Mouse (Mus musculus) heart, adult 2 months (tissue): ENCODE measurements around the gene Elmo1. TPM values are rescaled to one million over a fixed set of nuclear protein-coding genes. Genes with fewer than 3 reads are reported as not detected.

Experiments used
- DNase-seq, 2 experiments: peaks; one replicate each; pipeline ENCODE4 v3.0.0; 2021
- H3K27ac ChIP-seq: fragments of 200-600 bp; 2 replicates; pipeline ENCODE4 v1.8.1; 2022
- H3K27me3 ChIP-seq: fragments of 200-500 bp; 2 replicates; pipeline ENCODE4 v1.6.1; 2012; ENCODE audit warnings: mild to moderate bottlenecking, low read length, inconsistent platforms, mixed read lengths; ENCODE audit not compliant: control insufficient read depth, insufficient read depth
- H3K36me3 ChIP-seq: fragments of 200-500 bp; 2 replicates; pipeline ENCODE4 v1.6.1; 2012; ENCODE audit warnings: low read length, inconsistent platforms; ENCODE audit not compliant: control insufficient read depth, insufficient read depth
- H3K4me1 ChIP-seq: fragments of 200-500 bp; 2 replicates; pipeline ENCODE4 v1.6.1; 2011; ENCODE audit warnings: low read length; ENCODE audit not compliant: control insufficient read depth, insufficient read depth
- H3K4me3 ChIP-seq: fragments of 200-600 bp; 2 replicates; pipeline ENCODE4 v1.8.1; 2022
- H3K79me2 ChIP-seq: fragments of 200-500 bp; replicated peaks from 2 replicates; pipeline ENCODE4 v1.6.1; 2012; ENCODE audit warnings: mild to moderate bottlenecking, inconsistent platforms, low read length, moderate library complexity, mixed read lengths; ENCODE audit not compliant: control insufficient read depth, insufficient read depth
- H3K9ac ChIP-seq: fragments of 200-500 bp; 2 replicates; pipeline ENCODE4 v1.6.1; 2012; ENCODE audit warnings: low read depth, mild to moderate bottlenecking, control low read depth, inconsistent platforms, low read length, mixed read lengths
- CTCF ChIP-seq: fragments of 200-600 bp; IDR thresholded peaks from 2 replicates; pipeline ENCODE4 v1.8.1; 2022; ENCODE audit warnings: antibody characterized with exemption, mild to moderate bottlenecking, moderate library complexity
- EP300 ChIP-seq: fragments of 200-500 bp; IDR thresholded peaks from 2 replicates; pipeline ENCODE4 v1.6.1; 2011; ENCODE audit warnings: low read depth, low read length, control low read depth; ENCODE audit not compliant: insufficient read depth
- POLR2A ChIP-seq: fragments of 200-500 bp; IDR thresholded peaks from 2 replicates; pipeline ENCODE4 v1.6.1; 2011; ENCODE audit warnings: mild to moderate bottlenecking, low read depth, low read length, control low read depth; ENCODE audit not compliant: insufficient read depth
- WGBS: fragments of 180-500 bp; shearing (Covaris S2); methylation state at CpG from one replicate; pipeline ENCODE4 v1.1.7; 2018; 5-methylcytosine and 5-hydroxymethylcytosine counted together
- intact Hi-C: fragments of 180-260 bp; cut with DNase I; formaldehyde crosslinking; loops from one replicate; pipeline ENCODE4 v1.15.1; 2025
- polyA plus RNA-seq: library from polyadenylated mRNA; depleted of rRNA; stranded (reverse); fragments of >200 nt; gene quantifications from 2 replicates; pipeline ENCODE4 v1.2.3, GENCODE M21; 2012
- total RNA-seq, 2 experiments: library from RNA; stranded (reverse); gene quantifications; 2 replicates each; pipeline ENCODE4 v1.2.3; 2021

Elmo1 gene
- total and polyA plus RNA-seq, 3 experiments, result 7.0 to 9.1 (median 7.1) TPM

GRCm38 (mm10) chr13:20115131-20115907 lies 24.9 kb downstream of the Elmo1 start:
- Histone ChIP-seq H3K27me3 (no peaks in the 10 kb centered on the region), H3K27ac (peak overlapping the region; percentile 51), H3K79me2 (no peaks in the 10 kb centered on the region), H3K4me1 (peaks cover 31% of the 10 kb centered on the region), H3K4me3 (no peak overlapping the region), H3K36me3 (peaks cover 4% of the 10 kb centered on the region), H3K9ac (no peak overlapping the region)
- 42% methylated on average over 9 of the region's 9 CpGs for WGBS
- intact Hi-C loops, result no loop called here
- peak; percentile 16; the same call in 1 of the 2 replicates for TF ChIP-seq CTCF
- TF ChIP-seq EP300, result no peak
- no peak for TF ChIP-seq POLR2A
- DNase-seq, result peak in 1 of 2 experiments; percentile 50

GRCm38 (mm10) chr13:20116019-20116418 lies 25.6 kb downstream of the Elmo1 start:
- no peak for TF ChIP-seq POLR2A
- no peak for TF ChIP-seq CTCF
- TF ChIP-seq EP300, result no peak
- WGBS, result 63% methylated on average over 6 of the region's 6 CpGs
- Histone ChIP-seq H3K27me3 (no peaks in the 10 kb centered on the region), H3K27ac (peak overlapping the region; percentile 51), H3K4me3 (no peak overlapping the region), H3K79me2 (no peaks in the 10 kb centered on the region), H3K4me1 (peaks cover 33% of the 10 kb centered on the region), H3K9ac (no peak overlapping the region), H3K36me3 (peaks cover 5% of the 10 kb centered on the region)
- DNase-seq, result no peak
- intact Hi-C loops, result no loop called here

- intact Hi-C loops, result no loop called here
- peaks cover 10% of the 10 kb centered on the region for H3K36me3 ChIP-seq
- TF ChIP-seq EP300 (0 out of 2 replicates have a peak, but pooled peaks have one; percentile 32), POLR2A (no peak), CTCF (no peak)
- peak; percentile 43 to 63 for DNase-seq
- 30% methylated on average over 1 of the region's 1 CpGs for WGBS
- H3K9ac ChIP-seq, result no peak overlapping the region
- peak overlapping the region; percentile 51 for H3K27ac ChIP-seq
- H3K4me1 ChIP-seq, result peaks cover 32% of the 10 kb centered on the region
- no peak overlapping the region for H3K4me3 ChIP-seq
- no peaks in the 10 kb centered on the region for H3K27me3 ChIP-seq
- no peaks in the 10 kb centered on the region; the same call in 1 of the 2 replicates for H3K79me2 ChIP-seq
Measured at GRCm38 (mm10) chr13:20116868-20117510, 26.6 kb downstream of the Elmo1 start.

- DNase-seq, result no peak
- H3K27ac ChIP-seq, result no peak overlapping the region
Measured at GRCm38 (mm10) chr13:20117691-20118090, 27.3 kb downstream of the Elmo1 start.

GRCm38 (mm10) chr13:20118909-20119308 lies 28.5 kb downstream of the Elmo1 start:
- peaks cover 11% of the 10 kb centered on the region for H3K36me3 ChIP-seq
- intact Hi-C loops, result no loop called here
- no peak overlapping the region for H3K27ac ChIP-seq
- H3K4me1 ChIP-seq, result peaks cover 26% of the 10 kb centered on the region
- H3K4me3 ChIP-seq, result no peak overlapping the region
- WGBS, result 78% methylated on average over 7 of the region's 7 CpGs
- TF ChIP-seq EP300 (no peak), CTCF (no peak), POLR2A (no peak)
- H3K79me2 ChIP-seq, result no peaks in the 10 kb centered on the region; the same call in 1 of the 2 replicates
- H3K9ac ChIP-seq, result no peak overlapping the region
- no peaks in the 10 kb centered on the region for H3K27me3 ChIP-seq
- no peak for DNase-seq

More at GRCm38 (mm10) chr13:20117691-20118090, 27.3 kb downstream of the Elmo1 start:
- Histone ChIP-seq H3K4me3 (no peak overlapping the region), H3K4me1 (peaks cover 28% of the 10 kb centered on the region), H3K36me3 (peaks cover 11% of the 10 kb centered on the region), H3K27me3 (no peaks in the 10 kb centered on the region), H3K79me2 (no peaks in the 10 kb centered on the region; the same call in 1 of the 2 replicates), H3K9ac (no peak overlapping the region)
- WGBS, result 81% methylated on average over 1 of the region's 1 CpGs
- TF ChIP-seq EP300 (no peak), POLR2A (no peak), CTCF (no peak)
- intact Hi-C loops, result no loop called here
